Mouse (Mus musculus) small intestine, adult 2 months (tissue): ENCODE results near the gene Dysf.

Source experiments
- CTCF ChIP-seq: fragments of 200-500 bp; IDR thresholded peaks from 2 replicates; pipeline ENCODE4 v1.5.1; 2012; ENCODE audit warnings: low read depth, mild to moderate bottlenecking, control low read depth, inconsistent platforms, low read length, moderate library complexity, mixed read lengths; ENCODE audit not compliant: insufficient replicate concordance, insufficient read length; ENCODE audit errors: extremely low read depth
- POLR2A ChIP-seq: fragments of 200-500 bp; IDR thresholded peaks from 2 replicates; pipeline ENCODE4 v1.6.1; 2012; ENCODE audit warnings: low read depth, mild to moderate bottlenecking, control low read depth, inconsistent platforms, low read length, moderate library complexity

- TF ChIP-seq CTCF, result no peak
- no peak for TF ChIP-seq POLR2A
Measured at GRCm38 (mm10) chr6:84078172-84078571, 69.8 kb downstream of the Dysf start.
